Mouse (Mus musculus): ENCODE measurements around the gene Cfap74. TPM values are rescaled to one million over a fixed set of nuclear protein-coding genes. Genes with fewer than 3 reads are reported as not detected.
"Not testable (repeated sequence)": the region's sequence is repeated elsewhere in the genome, so short reads cannot be mapped to it uniquely, and the experiment has no call there.

The Cfap74 gene
- total RNA-seq, 2 experiments from 2014 or later = 0.25 to 0.33 TPM

DNA sequence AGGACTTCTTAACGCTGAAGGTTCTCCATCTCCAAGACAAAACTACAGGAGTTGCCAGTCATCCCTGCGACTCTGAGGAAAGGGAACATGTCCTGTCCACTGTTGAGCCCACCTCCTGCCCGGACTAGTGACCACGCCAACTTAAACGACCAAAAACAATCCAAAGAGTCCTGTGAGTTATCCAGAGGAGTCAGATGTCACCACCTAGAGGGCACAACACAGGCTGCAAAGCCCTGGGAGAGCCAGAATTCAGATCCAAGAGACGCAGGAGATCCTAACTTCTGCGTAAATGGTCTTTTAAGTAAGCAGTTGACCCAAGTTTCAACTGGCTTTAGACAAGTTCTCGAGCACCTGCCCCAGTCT is 314 bp upstream of the Cfap74 start:
- no peak for DNase-seq

DNA sequence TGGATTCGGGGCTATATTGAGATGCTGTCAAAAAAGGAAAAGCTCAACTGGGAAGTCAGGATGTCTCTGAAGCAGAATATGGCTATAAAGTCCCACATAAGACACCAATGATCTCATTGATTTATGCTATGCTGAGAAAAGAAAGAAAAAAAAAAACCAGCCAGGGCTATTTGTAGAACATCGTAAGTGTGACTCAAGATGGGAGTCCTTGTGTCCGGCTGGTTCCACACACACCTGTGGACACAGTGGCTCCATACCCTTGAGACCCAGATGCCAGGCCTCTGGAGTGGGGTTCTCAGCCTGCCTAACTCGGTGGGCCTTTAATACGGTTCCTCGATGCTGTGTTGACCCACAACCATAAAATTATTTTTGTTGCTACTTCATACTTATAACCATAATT is 3.1 kb downstream of the Cfap74 start:
- no peak for DNase-seq

- DNase-seq = no peak
Measured at GRCm38 (mm10) chr4:155413641-155414335, 4.8 kb downstream of the Cfap74 start.

DNA sequence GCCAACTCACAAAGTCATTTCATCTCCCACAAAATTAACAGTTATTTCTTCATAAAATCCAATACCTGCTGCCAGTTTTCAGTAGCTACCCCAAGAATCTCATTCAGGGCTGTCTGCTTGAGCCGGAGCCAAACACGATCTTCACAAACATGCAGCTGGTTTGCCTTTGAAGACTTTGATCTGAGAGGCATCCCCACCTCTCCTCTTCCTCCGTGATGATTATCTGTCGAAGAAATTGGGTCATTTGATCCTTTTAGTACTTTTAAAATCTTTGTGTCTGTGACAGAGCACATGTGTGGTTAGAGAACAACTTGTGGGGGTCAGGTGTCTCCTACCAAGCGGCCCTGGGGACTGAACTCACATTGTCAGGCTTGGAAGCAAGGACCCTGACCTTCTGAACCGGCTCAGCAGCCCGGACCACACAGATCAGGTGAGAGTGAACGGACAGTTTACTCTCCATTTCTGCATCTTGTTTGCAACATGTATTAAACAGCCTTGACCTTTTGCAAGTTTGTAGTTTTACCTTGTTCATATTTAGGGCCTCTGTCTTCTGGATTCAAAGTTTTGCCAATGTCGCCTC is 5.8 kb downstream of the Cfap74 start:
- no peak for DNase-seq

DNA sequence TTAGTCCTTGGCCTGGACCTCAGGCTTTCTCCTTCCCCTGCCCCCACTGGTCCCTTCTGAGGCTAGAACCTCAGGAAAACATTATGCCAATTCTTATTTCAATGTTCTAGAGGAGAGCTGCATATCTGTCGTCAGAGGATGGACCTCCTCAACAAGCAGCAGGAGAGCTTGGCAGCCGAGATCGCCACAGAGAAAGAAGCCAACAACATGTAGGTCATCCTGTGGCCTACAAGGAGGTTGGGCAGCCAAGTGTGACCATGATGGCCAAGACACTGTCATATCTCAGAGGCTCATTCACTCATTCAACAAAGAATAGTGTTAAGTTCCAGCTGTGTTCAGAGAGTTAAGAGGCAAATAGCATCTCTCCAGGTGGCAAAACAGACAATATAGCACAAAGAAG is 11.1 kb downstream of the Cfap74 start:
- DNase-seq = no peak

DNA sequence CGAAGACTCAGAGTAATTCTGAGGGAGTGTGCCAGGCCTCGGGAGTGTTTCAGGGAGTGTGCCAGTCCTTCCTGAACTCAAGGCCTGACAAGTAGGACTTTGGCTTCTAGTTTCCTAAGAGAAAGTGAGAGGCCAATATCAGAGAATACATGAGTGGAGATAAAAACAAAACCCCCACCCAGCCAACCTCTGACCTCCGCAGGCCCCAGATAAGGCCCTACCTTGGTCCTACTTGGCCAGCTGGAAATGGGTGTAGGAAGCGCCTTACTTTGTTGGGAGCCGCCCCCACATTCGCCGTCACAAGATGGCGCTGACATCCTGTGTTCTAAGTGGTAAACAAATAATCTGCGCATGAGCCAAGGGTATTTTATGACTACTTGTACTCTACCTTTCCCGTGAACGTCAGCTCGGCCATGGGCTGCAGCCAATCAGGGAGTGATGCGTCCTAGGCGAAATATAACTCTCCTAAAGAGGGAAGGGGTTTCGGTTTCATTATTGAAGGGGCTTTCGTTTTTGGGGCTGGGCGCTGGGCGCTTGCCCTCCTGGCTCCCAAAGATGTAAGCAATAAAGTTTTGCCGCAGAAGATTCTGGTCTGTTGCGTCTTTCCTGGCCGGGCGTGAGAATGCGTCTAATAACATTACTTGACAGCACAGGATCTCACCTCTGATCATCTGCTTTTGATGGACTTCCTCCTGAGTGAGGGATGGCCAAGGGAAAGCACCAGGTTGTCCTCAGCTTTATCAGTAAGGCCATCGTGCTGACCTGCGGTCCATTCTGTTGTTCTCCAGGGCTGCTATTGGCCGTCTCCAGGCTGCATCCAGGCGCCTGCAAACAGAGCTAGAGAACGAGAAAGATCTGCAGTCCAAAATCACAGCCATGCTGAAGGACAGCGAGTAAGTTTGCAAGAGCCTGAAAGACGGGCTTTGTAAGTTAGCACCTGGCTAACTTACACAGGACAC is 12.7 kb downstream of the Cfap74 start:
- DNase-seq = not testable (repeated sequence)

DNA sequence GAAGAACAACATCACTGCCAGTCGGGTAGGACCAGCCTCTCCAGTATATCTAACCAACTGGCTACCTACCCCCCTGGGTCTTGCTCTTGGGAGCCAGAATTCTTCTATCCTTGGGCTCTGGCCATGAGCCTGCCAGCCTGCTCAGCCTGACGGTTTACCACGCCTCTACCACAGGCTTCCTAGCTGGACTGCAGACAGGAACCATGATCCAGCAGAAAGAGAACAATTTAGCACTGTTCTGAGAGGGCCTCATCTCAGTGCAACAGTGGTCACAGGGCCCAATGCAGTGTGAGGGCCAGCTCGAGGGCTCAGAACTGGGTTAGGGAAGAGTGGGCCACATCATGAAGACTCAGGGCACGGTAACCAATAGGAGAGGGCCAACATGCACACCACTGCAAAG is 15.0 kb downstream of the Cfap74 start:
- DNase-seq = no peak

- no peak for DNase-seq
Measured at GRCm38 (mm10) chr4:155426272-155426671, 17.3 kb downstream of the Cfap74 start.

DNA sequence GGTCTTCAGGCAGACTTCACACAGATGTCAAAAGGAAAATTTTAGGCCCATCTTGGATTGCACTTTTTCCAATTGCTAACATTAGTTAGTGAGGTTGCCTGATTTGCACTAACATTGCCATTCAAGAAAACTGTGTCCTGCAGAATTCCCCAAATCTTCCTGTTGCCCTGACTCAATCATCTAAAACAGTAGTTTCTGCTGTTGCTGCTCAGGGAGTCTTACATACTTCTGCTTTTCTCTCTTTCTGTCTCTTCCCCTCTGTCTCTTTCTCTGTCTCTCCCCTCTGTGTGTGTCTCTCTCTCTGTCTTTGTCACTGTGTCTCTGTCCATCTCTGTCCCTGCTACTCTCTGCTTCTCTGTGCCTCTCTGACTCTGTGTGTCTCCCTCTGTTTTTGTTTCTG is 19.5 kb downstream of the Cfap74 start:
- DNase-seq = no peak

DNA sequence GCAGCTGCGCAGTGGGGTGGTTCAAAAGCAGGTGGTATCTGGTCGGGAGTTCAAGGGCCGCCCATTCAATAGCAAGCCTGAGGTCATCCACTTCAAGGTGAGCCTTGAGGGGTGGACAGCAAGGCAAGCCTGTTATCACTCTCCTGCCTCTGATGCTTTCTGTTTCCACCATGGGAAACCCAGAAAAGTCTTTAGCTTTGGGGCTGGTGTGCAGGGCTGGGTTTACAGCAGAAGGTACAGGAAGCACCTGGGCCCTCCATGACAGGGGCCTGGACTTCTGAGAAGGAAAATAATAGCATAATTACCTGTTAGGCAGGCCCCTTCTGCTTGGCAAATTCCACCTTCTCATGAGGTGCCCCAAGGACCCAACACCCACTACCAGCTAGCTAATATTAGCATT is 20.2 kb downstream of the Cfap74 start:
- no peak for DNase-seq

DNA sequence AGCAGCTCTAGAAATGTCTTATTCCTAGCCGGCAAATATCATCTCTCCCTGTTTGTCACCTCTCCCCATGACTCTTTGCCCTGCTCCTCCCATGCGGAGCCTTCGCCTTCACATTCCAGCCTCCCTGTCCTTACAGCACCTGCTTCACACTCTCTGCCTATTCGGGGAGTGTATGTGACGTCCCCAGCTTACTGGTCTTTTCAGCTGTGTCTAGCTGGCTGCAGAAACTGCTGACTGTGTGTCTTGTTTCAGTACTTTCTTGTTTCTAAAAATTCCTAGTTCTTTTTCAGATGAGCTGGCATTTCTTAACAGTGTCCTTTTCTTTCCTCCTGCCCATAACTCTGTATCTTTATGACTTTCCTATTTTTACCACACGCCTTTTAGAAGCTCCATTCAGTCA is 23.4 kb downstream of the Cfap74 start:
- DNase-seq = no peak

- DNase-seq = peak; percentile 16
Measured at GRCm38 (mm10) chr4:155433993-155434392, 25.0 kb downstream of the Cfap74 start.

GRCm38 (mm10) chr4:155442808-155443207 is 33.8 kb downstream of the Cfap74 start:
- DNase-seq = no peak

GRCm38 (mm10) chr4:155451597-155451996 is 42.6 kb downstream of the Cfap74 start:
- DNase-seq = no peak

DNA sequence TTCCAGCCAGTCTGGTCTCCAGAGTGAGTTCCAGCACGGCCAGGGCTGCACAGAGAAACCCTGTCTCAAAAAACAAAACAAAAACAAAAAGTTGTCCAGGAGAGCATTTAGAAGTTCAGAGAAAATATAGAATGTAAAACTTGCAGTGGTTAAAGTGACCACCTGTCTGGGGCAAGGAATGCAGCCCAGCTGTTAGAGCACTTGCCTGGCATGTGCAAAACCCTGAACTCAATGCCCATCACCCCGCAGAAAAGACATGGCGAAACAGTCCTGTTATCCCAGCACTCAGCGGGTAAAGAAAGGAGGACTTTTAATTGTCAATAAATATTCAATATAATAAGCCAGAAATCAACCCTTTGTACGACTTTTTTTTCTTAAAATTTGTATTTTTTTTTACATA is 49.6 kb downstream of the Cfap74 start:
- DNase-seq = no peak

DNA sequence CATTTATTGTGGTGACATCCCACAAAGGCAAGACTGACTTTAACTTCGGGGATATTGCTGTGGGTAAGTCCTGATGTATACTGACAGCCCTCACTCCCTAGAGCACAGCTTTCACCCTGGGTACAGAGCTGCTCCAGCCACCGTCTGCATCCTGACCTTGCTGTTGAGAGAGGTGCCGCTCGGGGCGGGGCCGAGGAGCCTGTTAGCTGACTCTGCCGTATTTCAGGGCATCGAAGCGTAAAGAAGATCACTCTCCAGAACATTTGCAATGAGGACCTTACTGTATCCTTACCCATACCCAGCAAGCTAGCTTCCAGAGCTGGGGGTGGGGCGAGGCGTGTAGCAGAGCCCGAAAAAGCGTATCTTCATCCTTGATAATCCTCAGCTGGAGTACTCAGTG is 54.1 kb downstream of the Cfap74 start:
- no peak for DNase-seq

GRCm38 (mm10) chr4:155463611-155464010 is 54.6 kb downstream of the Cfap74 start:
- no peak for DNase-seq

DNA sequence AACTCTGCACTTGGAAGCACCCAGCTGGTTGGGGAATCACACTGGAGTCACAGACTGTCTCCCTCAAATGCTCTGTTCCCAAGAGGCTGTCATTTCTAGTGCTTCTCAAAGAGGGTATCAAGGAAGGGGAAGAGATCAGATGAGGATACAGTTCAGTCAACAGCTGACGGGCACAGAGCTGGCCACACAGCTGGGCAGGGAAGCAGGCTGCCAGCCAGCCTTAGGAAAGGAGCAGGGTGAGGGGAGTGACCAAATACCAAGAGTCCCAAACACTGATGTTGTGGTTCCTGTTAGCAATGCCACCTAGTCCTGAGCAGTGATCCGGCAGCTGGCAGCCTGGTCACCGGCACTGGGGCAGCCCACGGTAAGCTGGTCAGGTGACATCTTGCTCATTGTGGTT is 55.1 kb downstream of the Cfap74 start:
- no peak for DNase-seq

DNA sequence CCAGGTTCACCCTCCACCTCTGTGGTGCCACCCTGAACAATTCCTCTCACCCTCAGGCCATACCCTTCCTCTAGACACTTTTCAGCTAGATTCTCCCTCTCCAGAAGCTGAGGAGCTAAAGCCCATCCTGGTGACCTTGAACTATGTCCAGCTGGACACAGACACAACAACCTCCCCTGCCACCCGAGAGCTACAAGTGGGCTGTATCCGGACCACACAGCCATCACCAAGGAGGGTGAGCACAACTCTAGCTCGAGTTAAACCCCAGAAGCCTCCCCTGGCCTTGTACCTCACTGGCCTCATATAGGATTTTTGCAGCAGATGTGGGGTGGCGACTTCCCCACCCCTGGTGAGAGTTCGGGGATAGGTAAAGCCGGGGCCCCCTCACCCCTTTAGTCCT is 56.6 kb downstream of the Cfap74 start:
- DNase-seq = no peak

DNA sequence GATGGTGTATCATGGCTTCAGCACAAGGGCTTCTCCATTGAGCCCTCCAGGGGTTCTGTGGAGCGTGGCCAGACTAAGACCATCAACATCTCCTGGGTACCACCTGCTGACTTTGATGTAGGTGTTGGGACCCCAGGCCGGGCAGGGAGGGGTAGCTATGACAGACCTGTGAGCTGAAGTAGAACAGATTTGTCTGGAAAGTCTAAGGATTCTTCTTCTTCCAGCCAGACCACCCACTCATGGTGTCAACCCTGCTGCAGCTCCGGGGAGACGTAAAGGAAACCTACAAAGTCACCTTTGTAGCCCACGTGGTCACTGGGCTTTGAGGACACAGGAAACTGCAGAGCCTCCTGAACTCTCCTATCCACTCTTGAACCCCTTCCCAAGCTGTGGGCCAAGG is 57.1 kb downstream of the Cfap74 start:
- DNase-seq = no peak

DNA sequence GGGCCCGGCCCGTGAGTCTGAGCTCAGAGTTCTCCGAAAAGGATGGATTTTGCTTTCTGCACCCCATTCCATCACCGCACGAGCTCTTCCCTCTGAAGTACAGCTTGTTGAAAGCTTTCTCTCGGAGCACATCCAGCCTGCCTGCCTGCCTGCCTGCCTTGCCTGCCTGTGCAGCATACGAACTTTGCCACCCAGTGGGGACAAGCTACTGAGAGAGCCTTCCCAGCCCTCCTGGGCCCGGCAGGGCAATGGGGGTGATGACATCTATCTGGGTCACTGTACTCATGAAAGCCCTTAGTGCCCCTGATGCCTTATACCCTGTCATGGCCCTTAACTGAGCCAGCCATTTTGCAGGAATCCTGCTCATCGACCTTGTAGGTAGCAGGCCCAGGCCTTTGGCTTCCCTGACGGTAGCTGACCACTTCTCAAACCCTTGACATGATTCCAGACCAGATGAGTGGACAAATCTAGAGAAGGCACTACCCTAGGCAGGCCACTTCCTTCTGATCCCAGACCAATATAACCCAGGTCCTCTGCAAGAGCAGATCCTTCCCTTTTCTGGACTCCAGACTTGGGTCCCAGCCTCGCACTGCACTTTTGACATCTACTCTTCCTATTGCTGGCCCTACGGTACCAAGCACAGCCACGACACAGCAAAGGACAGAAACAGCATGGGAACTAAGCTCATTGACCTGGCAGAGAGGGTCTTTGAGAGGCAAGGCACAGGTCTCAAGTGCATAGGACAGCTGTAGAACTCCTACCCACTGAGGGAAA is 58.4 kb downstream of the Cfap74 start:
- DNase-seq = no peak

- DNase-seq = peak; percentile 43
Measured at GRCm38 (mm10) chr4:155468952-155469351, 60.0 kb downstream of the Cfap74 start, which contains the start of gene Tmem52. Tmem52 (plus strand) TSS chr4:155469114.

Data from heart, postnatal 4 days (tissue).